Mouse (Mus musculus) C3H10T1/2 (cell line): Measurements from ENCODE around the gene Klk14. TPM values are rescaled to one million over a fixed set of nuclear protein-coding genes. Genes with fewer than 3 reads are reported as not detected.

Source experiments
- polyA plus RNA-seq, 2 experiments: library from polyadenylated mRNA; unstranded; fragments of >200 nt; fragmentation: generic; extraction: Trizol; gene quantifications; one replicate each; pipeline ENCODE4 v1.2.1; 2012; ENCODE audit warnings: missing spikeins in 2 of 2

The Klk14 gene
- polyA plus RNA-seq, result under 1 TPM; 0.05 to 0.08 TPM

DNA sequence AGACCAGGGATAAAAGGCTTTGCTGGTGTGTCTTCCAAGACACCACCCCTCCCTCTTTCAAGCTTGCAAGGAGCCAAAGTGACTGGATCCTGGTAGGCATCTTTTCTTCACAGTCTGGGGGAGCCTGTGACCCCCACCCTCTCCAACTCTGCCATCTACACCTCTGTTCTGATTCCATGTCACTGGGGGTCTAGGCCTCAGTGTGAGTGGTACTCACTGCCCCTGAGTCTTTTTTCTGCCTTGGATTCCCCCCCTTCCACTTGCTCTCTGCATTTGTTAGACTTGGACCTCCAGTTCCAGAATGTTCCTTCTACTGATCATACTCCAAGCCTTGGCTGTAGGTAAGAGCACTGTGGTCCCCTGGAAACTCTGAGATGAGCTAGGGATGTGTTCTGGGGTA lies at the start of gene Klk14:
Gene Klk14 (plus strand): TSS at position 301 of the 400 bp plus-strand sequence.

DNA sequence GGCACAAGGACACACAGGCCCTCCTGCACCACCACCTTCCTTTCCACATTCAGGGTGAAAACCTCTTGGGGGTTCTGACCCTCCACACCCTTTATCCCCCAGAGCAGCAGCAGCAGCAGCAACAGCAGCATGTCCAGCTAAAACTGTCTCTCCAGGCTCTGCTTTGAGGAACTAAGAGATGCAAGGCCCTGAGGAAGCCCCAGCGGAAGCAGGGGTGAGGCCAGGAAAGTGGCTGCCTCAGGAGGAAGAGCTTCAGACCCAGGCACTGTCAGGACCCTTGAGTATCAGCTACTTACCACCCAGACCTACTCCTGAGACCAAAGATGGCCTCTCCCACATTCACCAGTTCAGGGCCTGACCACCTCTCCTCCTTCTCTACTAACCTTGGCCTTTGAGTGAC lies 30.2 kb upstream of the Klk14 start, which contains the start of gene Siglece:
Gene Siglece (minus strand): TSS at position 160 of the 400 bp plus-strand sequence.

DNA sequence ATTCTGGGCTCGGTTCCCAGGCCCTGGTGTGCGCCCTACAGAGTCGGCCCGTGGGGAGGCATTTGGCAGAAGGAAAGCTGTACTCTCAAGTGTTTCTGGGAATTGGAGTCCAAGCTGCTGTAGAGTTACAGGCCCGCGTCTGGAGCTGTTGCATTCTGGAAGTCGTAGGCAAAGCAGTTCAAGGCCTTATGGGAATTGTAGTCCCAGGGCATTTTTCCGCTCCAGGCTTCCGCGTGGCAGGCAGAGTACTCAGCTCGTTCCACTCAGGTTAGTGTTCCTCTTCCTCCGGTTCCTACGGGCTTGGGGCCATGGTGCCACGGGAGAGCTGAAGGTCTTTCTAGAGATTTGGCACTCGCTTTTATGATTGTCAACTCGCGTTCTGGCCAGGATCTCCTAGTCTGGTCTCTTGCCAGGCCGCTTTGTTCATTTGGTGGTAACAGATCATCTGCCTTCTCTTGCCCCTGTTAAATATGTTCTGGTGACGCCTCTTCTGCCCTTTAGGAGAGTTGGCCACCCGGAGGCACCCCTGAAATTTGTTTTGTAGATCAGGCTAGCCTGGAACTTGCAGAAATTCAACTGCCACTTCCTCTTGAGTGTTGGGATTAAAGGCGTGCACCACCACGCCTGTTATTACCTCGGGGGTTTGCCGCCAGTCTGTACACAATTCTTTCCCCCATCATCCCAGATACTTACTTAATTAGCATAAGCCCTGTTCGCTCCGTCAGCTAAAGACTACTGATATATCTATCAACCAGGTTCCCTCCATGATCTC lies 18.2 kb upstream of the Klk14 start, which contains the start of gene Ctu1:
Gene Ctu1 (plus strand): TSS at position 208 of the 772 bp plus-strand sequence.

DNA sequence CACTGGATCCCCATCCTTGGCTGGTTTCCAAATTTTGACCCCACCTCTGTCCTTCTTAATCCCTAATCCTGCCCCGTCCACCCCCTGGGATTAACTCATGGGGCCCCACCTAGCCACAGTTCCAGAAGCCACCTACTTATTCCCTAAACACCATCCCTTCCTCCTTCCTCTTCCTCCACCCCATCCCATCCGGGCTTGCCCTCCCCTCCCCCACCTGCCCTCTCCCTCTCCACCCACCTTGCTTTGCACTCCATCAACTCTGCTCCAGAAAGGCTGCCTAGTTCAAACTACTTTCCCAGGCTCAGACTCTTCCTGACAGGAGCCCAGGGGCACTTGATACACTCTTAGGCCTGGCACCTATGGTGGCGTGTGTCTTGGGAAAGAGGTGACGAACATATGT lies 22.0 kb downstream of the Klk14 start, which contains the start of gene Klk13:
Gene Klk13 (plus strand): TSS at position 301 of the 400 bp plus-strand sequence.

Other genes with a start within 250 kb of the Klk14 start
- not detected for gene Cldnd2, start 249.6 kb upstream of the Klk14 start, polyA plus RNA-seq
- gene Etfb, start 246.3 kb upstream of the Klk14 start, polyA plus RNA-seq, result 100 to 1,000 TPM; 318 to 407 TPM
- gene Gm45233, start 246.3 kb upstream of the Klk14 start, polyA plus RNA-seq, result under 1 TPM; 0.07 to 0.63 TPM
- 1 to 10 TPM in 1 of 2 experiments, under 1 TPM in 1; 0.11 to 2.1 TPM for gene Vsig10l, start 227.3 kb upstream of the Klk14 start, polyA plus RNA-seq
- gene Iglon5, start 200.3 kb upstream of the Klk14 start, polyA plus RNA-seq, result 10 to 100 TPM in 1 of 2 experiments, 1 to 10 TPM in 1; 5.7 to 26.5 TPM
- not detected for gene 4931406B18Rik, start 184.5 kb upstream of the Klk14 start, polyA plus RNA-seq
- gene Cd33, start 146.0 kb upstream of the Klk14 start, polyA plus RNA-seq, result under 1 TPM in 1 of 2 experiments, not detected in 1; 0.04 TPM
- 1 to 10 TPM in 1 of 2 experiments, under 1 TPM in 1; 0.11 to 2.6 TPM for gene Zfp658, start 128.2 kb upstream of the Klk14 start, polyA plus RNA-seq
- gene Zfp719, start 110.8 kb upstream of the Klk14 start, polyA plus RNA-seq, result 1 to 10 TPM in 1 of 2 experiments, under 1 TPM in 1; 0.09 to 1.8 TPM
- not detected for gene Zfp819, start 83.2 kb upstream of the Klk14 start, polyA plus RNA-seq
- gene Ceacam18, start 55.7 kb upstream of the Klk14 start, polyA plus RNA-seq, result not detected
- gene Siglece, start 30.3 kb upstream of the Klk14 start, polyA plus RNA-seq, result not detected
- gene Ctu1, start 18.4 kb upstream of the Klk14 start, polyA plus RNA-seq, result 10 to 100 TPM in 1 of 2 experiments, 1 to 10 TPM in 1; 6.7 to 11.8 TPM
- gene Klk13, start 22.1 kb downstream of the Klk14 start, polyA plus RNA-seq, result not detected
- gene Klk12, start 78.5 kb downstream of the Klk14 start, polyA plus RNA-seq, result not detected
- gene Klk11, start 84.2 kb downstream of the Klk14 start, polyA plus RNA-seq, result not detected
- gene Klk10, start 90.6 kb downstream of the Klk14 start, polyA plus RNA-seq, result 1 to 10 TPM in 1 of 2 experiments, under 1 TPM in 1; 0.12 to 2.5 TPM
- under 1 TPM in 1 of 2 experiments, not detected in 1; 0.08 TPM for gene Klk9, start 101.5 kb downstream of the Klk14 start, polyA plus RNA-seq
- gene Klk8, start 107.2 kb downstream of the Klk14 start, polyA plus RNA-seq, result under 1 TPM; 0.11 to 0.25 TPM
- not detected for gene Klk7, start 120.9 kb downstream of the Klk14 start, polyA plus RNA-seq
- gene Klk6, start 134.1 kb downstream of the Klk14 start, polyA plus RNA-seq, result under 1 TPM in 1 of 2 experiments, not detected in 1; 0.12 TPM
- gene Klk5, start 151.6 kb downstream of the Klk14 start, polyA plus RNA-seq, result not detected
- not detected for gene Klk4, start 190.7 kb downstream of the Klk14 start, polyA plus RNA-seq
- not detected for gene Klk15, start 243.3 kb downstream of the Klk14 start, polyA plus RNA-seq